Mouse (Mus musculus) liver, adult 2 months (tissue): Measurements from ENCODE around the gene Itgb3bp. TPM values are rescaled to one million over a fixed set of nuclear protein-coding genes. Genes with fewer than 3 reads are reported as not detected.
A peak's percentile ranks its signal among the peaks of the same experiment; 100 is the strongest.

ENCODE experiments used
- DNase-seq: peaks from one replicate; pipeline ENCODE4 v3.0.0-alpha.2; 2011; ENCODE audit warnings: low read depth, low spot score; ENCODE audit errors: extremely low read depth
- H3K27ac ChIP-seq: fragments of 200-500 bp; replicated peaks from 2 replicates; pipeline ENCODE4 v1.5.1; 2012; ENCODE audit warnings: low read depth, mild to moderate bottlenecking, control low read depth, inconsistent platforms, low read length; ENCODE audit not compliant: insufficient read depth
- H3K27me3 ChIP-seq: fragments of 200-500 bp; 2 replicates; pipeline ENCODE4 v1.6.1; 2012; ENCODE audit warnings: mild to moderate bottlenecking, moderate library complexity, low read length, inconsistent platforms; ENCODE audit not compliant: control insufficient read depth, insufficient read depth
- H3K36me3 ChIP-seq: fragments of 200-500 bp; 2 replicates; pipeline ENCODE4 v1.6.1; 2012; ENCODE audit warnings: low read length, inconsistent platforms; ENCODE audit not compliant: control insufficient read depth, insufficient read depth
- H3K4me1 ChIP-seq: fragments of 200-500 bp; 2 replicates; pipeline ENCODE4 v1.6.1; 2011; ENCODE audit warnings: low read length; ENCODE audit not compliant: control insufficient read depth, insufficient read depth
- H3K4me3 ChIP-seq: fragments of 200-500 bp; 2 replicates; pipeline ENCODE4 v1.5.1; 2011; ENCODE audit warnings: low read depth, mild to moderate bottlenecking, control low read depth, low read length, moderate library complexity; ENCODE audit not compliant: insufficient read depth
- H3K79me2 ChIP-seq: fragments of 200-500 bp; 2 replicates; pipeline ENCODE4 v1.6.1; 2012; ENCODE audit warnings: inconsistent platforms, mild to moderate bottlenecking, low read length, moderate library complexity; ENCODE audit not compliant: control insufficient read depth, insufficient read depth
- H3K9ac ChIP-seq: fragments of 200-500 bp; 2 replicates; pipeline ENCODE4 v1.6.1; 2012; ENCODE audit warnings: low read depth, mild to moderate bottlenecking, control low read depth, inconsistent platforms, low read length
- CTCF ChIP-seq: fragments of 200-500 bp; IDR thresholded peaks from 2 replicates; pipeline ENCODE4 v1.5.1; 2011; ENCODE audit warnings: low read depth, low read length, control low read depth
- POLR2A ChIP-seq: fragments of 200-500 bp; IDR thresholded peaks from 2 replicates; pipeline ENCODE4 v1.6.1; 2011; ENCODE audit warnings: low read length, control low read depth; ENCODE audit not compliant: insufficient read depth; ENCODE audit errors: extremely low read depth
- WGBS: fragments of 180-500 bp; shearing (Covaris S2); methylation state at CpG from one replicate; pipeline ENCODE4 v1.1.7; 2018; 5-methylcytosine and 5-hydroxymethylcytosine counted together
- polyA plus RNA-seq: library from polyadenylated mRNA; depleted of rRNA; stranded (reverse); fragments of >200 nt; gene quantifications from 2 replicates; pipeline ENCODE4 v1.2.3, GENCODE M21; 2012
- total RNA-seq: library from RNA; depleted of rRNA; stranded (reverse); fragments of >200 nt; gene quantifications from 2 replicates; pipeline ENCODE4 v1.2.3, GENCODE M21; 2014

The Itgb3bp gene
- total and polyA plus RNA-seq, 2 experiments = 0.26 to 2.6 TPM

- TF ChIP-seq CTCF (no peak), POLR2A (no peak)
- H3K36me3 ChIP-seq = no peaks in the 10 kb centered on the region
- H3K79me2 ChIP-seq = no peaks in the 10 kb centered on the region
- H3K27me3 ChIP-seq = no peaks in the 10 kb centered on the region
- 1% methylated on average over 7 of the region's 7 CpGs for WGBS
- no peaks in the 10 kb centered on the region for H3K4me1 ChIP-seq
- H3K9ac ChIP-seq = no peak overlapping the region
- DNase-seq = no peak
- H3K27ac ChIP-seq = no peak overlapping the region
- peak overlapping the region; percentile 67 for H3K4me3 ChIP-seq
Measured at GRCm38 (mm10) chr4:99828739-99829093, 100.9 kb downstream of the Itgb3bp start.

GRCm38 (mm10) chr4:99828337-99828736 is 101.3 kb downstream of the Itgb3bp start:
- Histone ChIP-seq H3K27ac (no peak overlapping the region), H3K9ac (no peak overlapping the region), H3K27me3 (no peaks in the 10 kb centered on the region), H3K4me3 (no peak overlapping the region), H3K4me1 (no peaks in the 10 kb centered on the region), H3K79me2 (no peaks in the 10 kb centered on the region), H3K36me3 (no peaks in the 10 kb centered on the region)
- TF ChIP-seq CTCF = no peak
- TF ChIP-seq POLR2A = no peak
- WGBS = 60% methylated on average over 4 of the region's 4 CpGs
- no peak for DNase-seq

- Histone ChIP-seq H3K36me3 (no peaks in the 10 kb centered on the region), H3K27ac (no peak overlapping the region), H3K9ac (no peak overlapping the region), H3K4me3 (no peak overlapping the region), H3K27me3 (no peaks in the 10 kb centered on the region), H3K4me1 (no peaks in the 10 kb centered on the region), H3K79me2 (no peaks in the 10 kb centered on the region)
- WGBS = 55% methylated on average over 7 of the region's 7 CpGs
- TF ChIP-seq POLR2A (no peak), CTCF (no peak)
- peak; percentile 56 for DNase-seq
Measured at GRCm38 (mm10) chr4:99816697-99817460, 112.7 kb downstream of the Itgb3bp start.

- 87% methylated on average over 6 of the region's 6 CpGs for WGBS
- Histone ChIP-seq H3K36me3 (no peaks in the 10 kb centered on the region), H3K27ac (no peak overlapping the region), H3K4me3 (no peak overlapping the region), H3K9ac (no peak overlapping the region), H3K4me1 (no peaks in the 10 kb centered on the region), H3K27me3 (no peaks in the 10 kb centered on the region), H3K79me2 (no peaks in the 10 kb centered on the region)
- TF ChIP-seq CTCF (no peak), POLR2A (no peak)
- no peak for DNase-seq
Measured at GRCm38 (mm10) chr4:99792365-99792764, 137.2 kb downstream of the Itgb3bp start.

GRCm38 (mm10) chr4:99773041-99773440 is 156.6 kb downstream of the Itgb3bp start:
- TF ChIP-seq CTCF (no peak), POLR2A (no peak)
- DNase-seq = peak; percentile 2
- Histone ChIP-seq H3K9ac (no peak overlapping the region), H3K4me3 (no peak overlapping the region), H3K79me2 (no peaks in the 10 kb centered on the region), H3K27ac (no peak overlapping the region), H3K4me1 (no peaks in the 10 kb centered on the region), H3K27me3 (no peaks in the 10 kb centered on the region), H3K36me3 (no peaks in the 10 kb centered on the region)
- WGBS = 31% methylated on average over 1 of the region's 1 CpGs

- H3K79me2 ChIP-seq = no peaks in the 10 kb centered on the region
- no peak for DNase-seq
- no peaks in the 10 kb centered on the region for H3K27me3 ChIP-seq
- no peak overlapping the region for H3K27ac ChIP-seq
- no peak overlapping the region for H3K9ac ChIP-seq
- no peaks in the 10 kb centered on the region for H3K36me3 ChIP-seq
- no peak for TF ChIP-seq POLR2A
- no peak for TF ChIP-seq CTCF
- H3K4me3 ChIP-seq = no peak overlapping the region
- 87% methylated on average over 5 of the region's 5 CpGs for WGBS
- no peaks in the 10 kb centered on the region for H3K4me1 ChIP-seq
Measured at GRCm38 (mm10) chr4:99770555-99770954, 159.1 kb downstream of the Itgb3bp start.
